Mouse (Mus musculus) megakaryocyte, adult 5-6 weeks (primary cell): ENCODE measurements around the gene B830017H08Rik. TPM values are rescaled to one million over a fixed set of nuclear protein-coding genes. Genes with fewer than 3 reads are reported as not detected.

ENCODE experiments used
- ATAC-seq: 2 replicates; pipeline ENCODE4 v1.8.0; 2016; ENCODE audit warnings: mild to moderate bottlenecking, inconsistent platforms; ENCODE audit not compliant: poor library complexity, severe bottlenecking
- total RNA-seq, 2 experiments: library from RNA; stranded (forward) in 1 of 2; stranded (reverse) in 1 of 2; fragments of 153-499, 151-499 nt in 1 of 2; fragments of 221-1000, 200-1000 nt in 1 of 2; gene quantifications; 2 replicates each; pipeline versions ENCODE4 v1.2.3 to v1.2.4; 2015 to 2017

Gene B830017H08Rik
- not detected in 2 replicates for total RNA-seq (2015)
- total RNA-seq (2017), result not detected in 2 replicates

GRCm38 (mm10) chr16:17832821-17833220, at the start of gene B830017H08Rik:
Gene B830017H08Rik, plus strand, starts transcription at chr16:17833121.
- ATAC-seq, result no peak

GRCm38 (mm10) chr16:17785337-17785736, 47.6 kb upstream of the B830017H08Rik start:
- ATAC-seq, result no peak

- no peak for ATAC-seq
Observed at GRCm38 (mm10) chr16:17792728-17793127, 40.2 kb upstream of the B830017H08Rik start.

- ATAC-seq, result no peak
Observed at GRCm38 (mm10) chr16:17794047-17794446, 38.9 kb upstream of the B830017H08Rik start.

GRCm38 (mm10) chr16:17795643-17796042, 37.3 kb upstream of the B830017H08Rik start:
- ATAC-seq, result no peak

- ATAC-seq, result no peak
Observed at GRCm38 (mm10) chr16:17796519-17796918, 36.4 kb upstream of the B830017H08Rik start.

GRCm38 (mm10) chr16:17796971-17797811, 35.7 kb upstream of the B830017H08Rik start, which contains the start of gene Scarf2:
Gene Scarf2, plus strand, starts transcription at chr16:17797282.
- no peak for ATAC-seq

GRCm38 (mm10) chr16:17797812-17798311, 35.1 kb upstream of the B830017H08Rik start:
- no peak for ATAC-seq

GRCm38 (mm10) chr16:17798321-17799180, 34.4 kb upstream of the B830017H08Rik start:
- ATAC-seq, result no peak

GRCm38 (mm10) chr16:17799584-17799983, 33.3 kb upstream of the B830017H08Rik start:
- ATAC-seq, result no peak

GRCm38 (mm10) chr16:17801777-17802455, 31.0 kb upstream of the B830017H08Rik start:
- no peak for ATAC-seq

GRCm38 (mm10) chr16:17802456-17802838, 30.5 kb upstream of the B830017H08Rik start:
- ATAC-seq, result no peak

- peak; percentile 43; the same call in 1 of the 2 replicates for ATAC-seq
Observed at GRCm38 (mm10) chr16:17802839-17803674, 29.9 kb upstream of the B830017H08Rik start.

GRCm38 (mm10) chr16:17803675-17804448, 29.1 kb upstream of the B830017H08Rik start:
- ATAC-seq, result no peak

GRCm38 (mm10) chr16:17804449-17804912, 28.4 kb upstream of the B830017H08Rik start:
- ATAC-seq, result no peak

- ATAC-seq, result no peak
Observed at GRCm38 (mm10) chr16:17804982-17805381, 27.9 kb upstream of the B830017H08Rik start.

GRCm38 (mm10) chr16:17806581-17807191, 26.2 kb upstream of the B830017H08Rik start:
- ATAC-seq, result no peak
